Mouse (Mus musculus): ENCODE data around the gene Tsku.

Tsku gene

GRCm38 (mm10) chr7:98324228-98324627, 36.9 kb downstream of the Tsku start:
- peak; percentile 93 for DNase-seq (ENCODE audit: low read depth)

GRCm38 (mm10) chr7:98323288-98324019, 37.7 kb downstream of the Tsku start:
- DNase-seq (ENCODE audit: low read depth), result peak; percentile 28

GRCm38 (mm10) chr7:98322415-98322814, 38.7 kb downstream of the Tsku start:
- DNase-seq (ENCODE audit: low read depth), result no peak

GRCm38 (mm10) chr7:98321083-98321482, 40.0 kb downstream of the Tsku start, which contains the start of gene Acer3:
Acer3 (minus strand) TSS chr7:98321208.
- DNase-seq (ENCODE audit: low read depth), result peak; percentile 32

GRCm38 (mm10) chr7:98320006-98320556, 41.0 kb downstream of the Tsku start:
- DNase-seq (ENCODE audit: low read depth), result no peak

- DNase-seq (ENCODE audit: low read depth), result peak; percentile 75
Observed at GRCm38 (mm10) chr7:98316568-98316967, 44.6 kb downstream of the Tsku start.

GRCm38 (mm10) chr7:98315087-98315486, 46.0 kb downstream of the Tsku start:
- no peak for DNase-seq (ENCODE audit: low read depth)

- DNase-seq (ENCODE audit: low read depth), result no peak
Observed at GRCm38 (mm10) chr7:98312185-98312920, 48.8 kb downstream of the Tsku start.

- no peak for DNase-seq (ENCODE audit: low read depth)
Observed at GRCm38 (mm10) chr7:98310266-98310665, 50.9 kb downstream of the Tsku start.

GRCm38 (mm10) chr7:98309219-98310030, 51.7 kb downstream of the Tsku start:
- peak; percentile 93 for DNase-seq (ENCODE audit: low read depth)

- peak; percentile 49 for DNase-seq (ENCODE audit: low read depth)
Observed at GRCm38 (mm10) chr7:98308607-98309218, 52.4 kb downstream of the Tsku start.

- DNase-seq (ENCODE audit: low read depth), result peak; percentile 25
Observed at GRCm38 (mm10) chr7:98307921-98308606, 53.1 kb downstream of the Tsku start.

- peak; percentile 37 for DNase-seq (ENCODE audit: low read depth)
Observed at GRCm38 (mm10) chr7:98307411-98307810, 53.7 kb downstream of the Tsku start.
